Mouse (Mus musculus): Measurements from ENCODE around the gene Slc1a3. TPM values are rescaled to one million over a fixed set of nuclear protein-coding genes. Genes with fewer than 3 reads are reported as not detected.

Gene Slc1a3
- total and polyA plus RNA-seq, 3 experiments: 1.6 to 2.5 (median 1.9) TPM

- Histone ChIP-seq H3K36me3 (ENCODE audit: control insufficient read depth, insufficient read depth, low read length) (no peaks in the 10 kb centered on the region), H3K9ac (ENCODE audit: low read depth, low read length) (no peak overlapping the region), H3K4me1 (ENCODE audit: control insufficient read depth, insufficient read depth, low read length) (no peaks in the 10 kb centered on the region; the same call in 1 of the 2 replicates), H3K27ac (no peak overlapping the region), H3K4me3 (no peak overlapping the region), H3K27me3 (ENCODE audit: control insufficient read depth, insufficient read depth, low read length) (no peaks in the 10 kb centered on the region), H3K79me2 (replicated peaks; ENCODE audit: control insufficient read depth, insufficient read depth, low read length) (no peaks in the 10 kb centered on the region)
- TF ChIP-seq POLR2A (IDR thresholded peaks at IDR 0.05; ENCODE audit: insufficient read depth, low read depth, low read length): no peak
- no peak for TF ChIP-seq CTCF (IDR thresholded peaks at IDR 0.05)
- no peak for TF ChIP-seq EP300 (IDR thresholded peaks at IDR 0.05; ENCODE audit: insufficient read depth, low read depth, low read length)
- intact Hi-C loops (cut with DNase I): no loop called here
- no peak for DNase-seq
- 96% methylated on average over 3 of the region's 3 CpGs for WGBS
These were observed 11.2 kb upstream of the Slc1a3 start for GRCm38 (mm10) chr15:8721746-8722145.

- TF ChIP-seq CTCF (IDR thresholded peaks at IDR 0.05) (no peak), EP300 (IDR thresholded peaks at IDR 0.05; ENCODE audit: insufficient read depth, low read depth, low read length) (no peak), POLR2A (IDR thresholded peaks at IDR 0.05; ENCODE audit: insufficient read depth, low read depth, low read length) (no peak)
- 58% methylated on average over 3 of the region's 3 CpGs for WGBS
- intact Hi-C loops (cut with DNase I): no loop called here
- Histone ChIP-seq H3K4me1 (ENCODE audit: control insufficient read depth, insufficient read depth, low read length) (no peaks in the 10 kb centered on the region; the same call in 1 of the 2 replicates), H3K79me2 (replicated peaks; ENCODE audit: control insufficient read depth, insufficient read depth, low read length) (no peaks in the 10 kb centered on the region), H3K4me3 (no peak overlapping the region), H3K27ac (no peak overlapping the region), H3K36me3 (ENCODE audit: control insufficient read depth, insufficient read depth, low read length) (no peaks in the 10 kb centered on the region), H3K27me3 (ENCODE audit: control insufficient read depth, insufficient read depth, low read length) (no peaks in the 10 kb centered on the region), H3K9ac (ENCODE audit: low read depth, low read length) (no peak overlapping the region)
- DNase-seq: no peak
These were observed 10.4 kb upstream of the Slc1a3 start for GRCm38 (mm10) chr15:8721005-8721404.

- Histone ChIP-seq H3K4me3 (no peak overlapping the region), H3K9ac (ENCODE audit: low read depth, low read length) (no peak overlapping the region), H3K36me3 (ENCODE audit: control insufficient read depth, insufficient read depth, low read length) (no peaks in the 10 kb centered on the region), H3K27me3 (ENCODE audit: control insufficient read depth, insufficient read depth, low read length) (no peaks in the 10 kb centered on the region), H3K4me1 (ENCODE audit: control insufficient read depth, insufficient read depth, low read length) (no peaks in the 10 kb centered on the region; the same call in 1 of the 2 replicates), H3K27ac (no peak overlapping the region), H3K79me2 (replicated peaks; ENCODE audit: control insufficient read depth, insufficient read depth, low read length) (no peaks in the 10 kb centered on the region)
- 76% methylated on average over 3 of the region's 3 CpGs for WGBS
- no peak for DNase-seq
- TF ChIP-seq CTCF (IDR thresholded peaks at IDR 0.05) (no peak), EP300 (IDR thresholded peaks at IDR 0.05; ENCODE audit: insufficient read depth, low read depth, low read length) (no peak), POLR2A (IDR thresholded peaks at IDR 0.05; ENCODE audit: insufficient read depth, low read depth, low read length) (no peak)
- intact Hi-C loops (cut with DNase I): no loop called here
These were observed 7.9 kb upstream of the Slc1a3 start for GRCm38 (mm10) chr15:8718496-8718895.

- no peak for TF ChIP-seq POLR2A (IDR thresholded peaks at IDR 0.05; ENCODE audit: insufficient read depth, low read depth, low read length)
- 58% methylated on average over 6 of the region's 6 CpGs for WGBS
- no peaks in the 10 kb centered on the region for H3K27me3 ChIP-seq (ENCODE audit: control insufficient read depth, insufficient read depth, low read length)
- H3K4me1 ChIP-seq (ENCODE audit: control insufficient read depth, insufficient read depth, low read length): no peaks in the 10 kb centered on the region
- DNase-seq: no peak
- no peak overlapping the region for H3K27ac ChIP-seq
- no peak overlapping the region for H3K9ac ChIP-seq (ENCODE audit: low read depth, low read length)
- H3K4me3 ChIP-seq: no peak overlapping the region
- H3K79me2 ChIP-seq (replicated peaks; ENCODE audit: control insufficient read depth, insufficient read depth, low read length): no peaks in the 10 kb centered on the region
- intact Hi-C loops (cut with DNase I): no loop called here
- no peaks in the 10 kb centered on the region for H3K36me3 ChIP-seq (ENCODE audit: control insufficient read depth, insufficient read depth, low read length)
These were observed 6.5 kb upstream of the Slc1a3 start for GRCm38 (mm10) chr15:8717021-8717571.

- no peak for DNase-seq
- TF ChIP-seq POLR2A (IDR thresholded peaks at IDR 0.05; ENCODE audit: insufficient read depth, low read depth, low read length) (no peak), EP300 (IDR thresholded peaks at IDR 0.05; ENCODE audit: insufficient read depth, low read depth, low read length) (no peak), CTCF (IDR thresholded peaks at IDR 0.05) (no peak)
- H3K9ac ChIP-seq (ENCODE audit: low read depth, low read length): no peak overlapping the region
- no peaks in the 10 kb centered on the region for H3K27me3 ChIP-seq (ENCODE audit: control insufficient read depth, insufficient read depth, low read length)
- intact Hi-C loops (cut with DNase I): no loop called here
- H3K79me2 ChIP-seq (replicated peaks; ENCODE audit: control insufficient read depth, insufficient read depth, low read length): no peaks in the 10 kb centered on the region
- no peak overlapping the region for H3K27ac ChIP-seq
- no peaks in the 10 kb centered on the region for H3K36me3 ChIP-seq (ENCODE audit: control insufficient read depth, insufficient read depth, low read length)
- WGBS: 37% methylated on average over 12 of the region's 12 CpGs
- H3K4me3 ChIP-seq: no peak overlapping the region
- H3K4me1 ChIP-seq (ENCODE audit: control insufficient read depth, insufficient read depth, low read length): no peaks in the 10 kb centered on the region
These were observed 5.9 kb upstream of the Slc1a3 start for GRCm38 (mm10) chr15:8716330-8716964.

- Histone ChIP-seq H3K4me1 (ENCODE audit: control insufficient read depth, insufficient read depth, low read length) (no peaks in the 10 kb centered on the region), H3K27ac (no peak overlapping the region), H3K9ac (ENCODE audit: low read depth, low read length) (no peak overlapping the region), H3K4me3 (no peak overlapping the region), H3K27me3 (ENCODE audit: control insufficient read depth, insufficient read depth, low read length) (no peaks in the 10 kb centered on the region), H3K79me2 (replicated peaks; ENCODE audit: control insufficient read depth, insufficient read depth, low read length) (no peaks in the 10 kb centered on the region), H3K36me3 (ENCODE audit: control insufficient read depth, insufficient read depth, low read length) (no peaks in the 10 kb centered on the region)
- intact Hi-C loops (cut with DNase I): no loop called here
- no peak for DNase-seq
- TF ChIP-seq EP300 (IDR thresholded peaks at IDR 0.05; ENCODE audit: insufficient read depth, low read depth, low read length): no peak
These were observed 5.1 kb upstream of the Slc1a3 start for GRCm38 (mm10) chr15:8715666-8716065.

Measured in heart, adult 2 months (tissue).